Mouse (Mus musculus): ENCODE measurements around the gene Gm13278. TPM values are rescaled to one million over a fixed set of nuclear protein-coding genes. Genes with fewer than 3 reads are reported as not detected.

Gm13278 gene
- total RNA-seq, 1 experiment from 2014 or later, result not detected

Other genes starting within 250 kb of the Gm13278 start
- gene Ifna15, start 233.3 kb upstream of the Gm13278 start, total RNA-seq (2023), result not detected in 4 replicates
- not detected in 4 replicates for gene Ifna14, start 219.8 kb upstream of the Gm13278 start, total RNA-seq (2023)
- not detected in 4 replicates for gene Ifna9, start 199.2 kb upstream of the Gm13278 start, total RNA-seq (2023)
- not detected in 4 replicates for gene Ifna12, start 188.2 kb upstream of the Gm13278 start, total RNA-seq (2023)
- not detected in 4 replicates for gene C87499, start 157.1 kb upstream of the Gm13278 start, total RNA-seq (2023)
- gene Ifna13, start 147.1 kb upstream of the Gm13278 start, total RNA-seq (2023), result not detected in 4 replicates
- not detected in 4 replicates for gene Ifna16, start 114.6 kb upstream of the Gm13278 start, total RNA-seq (2023)
- not detected in 4 replicates for gene Ifna2, start 107.6 kb upstream of the Gm13278 start, total RNA-seq (2023)
- gene Ifnab, start 100.2 kb upstream of the Gm13278 start, total RNA-seq (2023), result not detected in 4 replicates
- gene Gm26566, start 69.7 kb upstream of the Gm13278 start, total RNA-seq (2023), result not detected in 4 replicates
- gene Klhl9, start 69.1 kb upstream of the Gm13278 start, total RNA-seq (2023), result 14.4 to 16.1 TPM (median 15.0 TPM) in 4 replicates
- gene Gm13271, start 36.7 kb upstream of the Gm13278 start, total RNA-seq (2023), result not detected in 4 replicates
- gene Gm13283, start 31.4 kb upstream of the Gm13278 start, total RNA-seq (2023), result not detected in 4 replicates
- gene Gm13290, start 17.7 kb upstream of the Gm13278 start, total RNA-seq (2023), result not detected in 4 replicates
- not detected in 4 replicates for gene Gm13289, start 14.6 kb upstream of the Gm13278 start, total RNA-seq (2023)
- not detected in 4 replicates for gene Gm13272, start 11.7 kb upstream of the Gm13278 start, total RNA-seq (2023)
- not detected in 4 replicates for gene Ifnz, start 9.4 kb upstream of the Gm13278 start, total RNA-seq (2023)
- not detected in 4 replicates for gene Gm13276, start 5.8 kb upstream of the Gm13278 start, total RNA-seq (2023)
- not detected in 4 replicates for gene Gm13277, start 2.9 kb upstream of the Gm13278 start, total RNA-seq (2023)
- not detected in 4 replicates for gene Gm13275, start 2.9 kb downstream of the Gm13278 start, total RNA-seq (2023)
- not detected in 4 replicates for gene Gm13279, start 5.8 kb downstream of the Gm13278 start, total RNA-seq (2023)
- gene Gm13285, start 8.1 kb downstream of the Gm13278 start, total RNA-seq (2023), result not detected in 4 replicates
- gene Gm13287, start 11.7 kb downstream of the Gm13278 start, total RNA-seq (2023), result not detected in 4 replicates
- gene Gm13288, start 14.0 kb downstream of the Gm13278 start, total RNA-seq (2023), result not detected in 4 replicates
- not detected in 4 replicates for gene Ifna7, start 24.7 kb downstream of the Gm13278 start, total RNA-seq (2023)
- gene Ifna11, start 28.4 kb downstream of the Gm13278 start, total RNA-seq (2023), result not detected in 4 replicates
- not detected in 4 replicates for gene Ifna6, start 35.9 kb downstream of the Gm13278 start, total RNA-seq (2023)
- not detected in 4 replicates for gene Ifna5, start 44.0 kb downstream of the Gm13278 start, total RNA-seq (2023)
- not detected in 4 replicates for gene Ifna4, start 50.3 kb downstream of the Gm13278 start, total RNA-seq (2023)
- gene Ifna1, start 58.5 kb downstream of the Gm13278 start, total RNA-seq (2023), result not detected in 4 replicates
- gene Ifne, start 88.7 kb downstream of the Gm13278 start, total RNA-seq (2023), result not detected in 4 replicates

All from B cell, adult 62 days (primary cell).